Mouse (Mus musculus) layer of hippocampus, adult 9-10 months (tissue): ENCODE measurements around the gene Erich6b.

Source experiments
- DNase-seq: peaks from one replicate; pipeline ENCODE4 v3.0.0; 2022; ENCODE audit warnings: low spot score

The Erich6b gene

GRCm38 (mm10) chr14:75707771-75708170, 65.7 kb downstream of the Erich6b start:
- no peak for DNase-seq

DNA sequence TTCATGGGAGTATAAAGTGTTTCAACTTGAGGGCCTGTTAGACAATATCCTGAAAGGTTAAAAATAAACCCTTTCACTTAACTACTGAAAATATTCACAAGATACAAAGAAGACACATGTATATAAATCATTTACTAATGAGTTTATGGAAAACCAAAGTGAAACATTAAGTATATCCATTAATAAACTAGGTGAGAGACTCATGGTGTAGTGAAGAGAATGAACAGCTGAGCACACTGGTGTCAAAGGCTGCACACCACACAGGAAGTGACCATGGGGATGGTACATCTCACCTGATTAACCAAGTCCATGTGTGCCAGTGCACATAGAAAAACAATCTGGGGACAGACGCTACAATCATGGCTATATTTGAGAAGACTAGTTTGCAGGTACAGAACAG, 66.9 kb downstream of the Erich6b start:
- DNase-seq = no peak

GRCm38 (mm10) chr14:75711731-75712130, 69.7 kb downstream of the Erich6b start:
- no peak for DNase-seq

GRCm38 (mm10) chr14:75712687-75713086, 70.6 kb downstream of the Erich6b start:
- DNase-seq = no peak

- no peak for DNase-seq
Observed at GRCm38 (mm10) chr14:75713661-75714060, 71.6 kb downstream of the Erich6b start.

DNA sequence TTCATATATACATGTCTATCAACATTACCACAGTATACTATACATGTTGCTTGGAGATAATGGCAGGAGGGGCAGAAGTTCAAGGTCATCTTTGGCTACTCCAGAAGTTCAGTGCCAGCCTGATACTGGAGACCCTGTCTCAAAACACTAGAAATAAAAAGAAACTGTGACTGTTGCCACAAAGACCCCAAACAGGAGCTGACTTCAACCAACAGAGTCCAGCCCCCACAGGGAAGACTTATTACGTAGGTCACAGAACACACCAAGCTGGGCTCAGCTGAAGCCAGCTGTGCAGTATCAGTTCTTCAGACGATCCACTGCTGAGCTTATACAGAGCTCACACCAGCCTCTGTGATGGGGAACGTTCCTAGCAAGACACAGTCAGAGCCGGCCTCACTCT, 74.4 kb downstream of the Erich6b start:
- no peak for DNase-seq
